Comparison of ENCODE assay signal across 8 mouse cellular contexts in the genomic region with DNA sequence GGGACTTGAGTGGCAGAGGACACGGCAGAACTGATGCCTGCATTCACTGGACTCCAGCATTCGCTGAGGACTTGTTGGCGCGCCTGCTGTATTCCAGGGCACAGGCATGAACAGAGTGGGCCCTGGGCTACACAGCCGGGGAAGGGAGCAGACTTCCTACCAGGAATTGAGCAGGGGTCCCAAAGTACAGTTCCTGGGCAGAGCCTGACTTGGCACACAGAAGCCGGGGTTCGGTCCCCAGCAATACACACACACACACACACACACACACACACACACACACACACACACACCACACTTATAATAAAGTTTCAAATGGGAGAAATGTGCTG. TPM values are rescaled to one million over a fixed set of nuclear protein-coding genes. Genes with fewer than 3 reads are reported as not detected.
DNase-seq lines count a peak whose midpoint lies in the region; ATAC-seq and TF ChIP-seq lines count a peak whose summit lies in the region.

No protein-coding gene starts in this region.

- H3K4me3 ChIP-seq in gastrocnemius, adult 2 months, result peak overlapping the region; percentile 92
- peak overlapping the region; percentile 70 for H3K4me3 ChIP-seq in testis, adult 2 months (ENCODE audit: control insufficient read depth, low read depth, low read length)
- peak overlapping the region; percentile 58 for H3K4me3 ChIP-seq in limb, embryonic 15.5 days
- H3K4me3 ChIP-seq in stomach, embryonic 16.5 days (replicated peaks; ENCODE audit: low read length), result peak overlapping the region; percentile 69

- H3K27ac ChIP-seq in gastrocnemius, adult 2 months, result peak overlapping the region; percentile 90
- peak overlapping the region; percentile 39 for H3K27ac ChIP-seq in testis, adult 2 months (ENCODE audit: control insufficient read depth, insufficient read depth, low read depth, low read length)
- H3K27ac ChIP-seq in limb, embryonic 15.5 days, result peak overlapping the region; percentile 78
- 0 out of 2 replicates have a peak overlapping the region, but pooled peaks have one; percentile 8 for H3K27ac ChIP-seq in stomach, embryonic 16.5 days (ENCODE audit: low read length)

- TF ChIP-seq CTCF in gastrocnemius, adult 2 months (IDR thresholded peaks at IDR 0.05), result no peak
- no peak for TF ChIP-seq CTCF in testis, adult 2 months (IDR thresholded peaks at IDR 0.05; ENCODE audit: control insufficient read depth, insufficient read depth, insufficient replicate concordance, low read depth, low read length)

- DNase-seq in gastrocnemius, adult 2 months, result no peak
- no peak for DNase-seq in gastrocnemius, postnatal 4 days (ENCODE audit: low spot score in 2 of 2)
- no peak for DNase-seq in testis, postnatal 10 days (ENCODE audit: low spot score)
- no peak for DNase-seq in adrenal gland, adult 18-20 months (ENCODE audit: low spot score in 2 of 2)
- DNase-seq in spleen, postnatal 4 days (ENCODE audit: low spot score in 2 of 2), result no peak

- H3K4me1 ChIP-seq in testis, adult 2 months (ENCODE audit: control insufficient read depth, insufficient read depth, low read length), result peaks cover 9% of the 10 kb centered on the region
- H3K4me1 ChIP-seq in limb, embryonic 15.5 days, result peaks cover 18% of the 10 kb centered on the region
- peaks cover 15% of the 10 kb centered on the region for H3K4me1 ChIP-seq in stomach, embryonic 16.5 days (ENCODE audit: control insufficient read depth, insufficient read depth, low read length)

- 2% methylated on average over 7 of the region's 7 CpGs for WGBS in limb, embryonic 15.5 days
- 3% methylated on average over 7 of the region's 7 CpGs for WGBS in stomach, embryonic 16.5 days

- no peak; the same call in 1 of the 2 replicates for TF ChIP-seq POLR2A in testis, adult 2 months (IDR thresholded peaks at IDR 0.05; ENCODE audit: control insufficient read depth, low read depth, low read length)

- peak overlapping the region; percentile 51; the same call in 1 of the 2 replicates for H3K9ac ChIP-seq in limb, embryonic 15.5 days
- peak overlapping the region; percentile 74 for H3K9ac ChIP-seq in stomach, embryonic 16.5 days (ENCODE audit: low read length)

- intact Hi-C loops in gastrocnemius, adult 2 months (cut with DNase I), result loop anchor here (5.0 kb wide), 1 partner anchor 43 kb away; no protein-coding TSS in a partner anchor

- H3K27me3 ChIP-seq in testis, adult 2 months (ENCODE audit: control insufficient read depth, insufficient read depth, low read length), result no peaks in the 10 kb centered on the region
- H3K27me3 ChIP-seq in limb, embryonic 15.5 days, result no peaks in the 10 kb centered on the region
- no peaks in the 10 kb centered on the region for H3K27me3 ChIP-seq in stomach, embryonic 16.5 days (ENCODE audit: control insufficient read depth, insufficient read depth, low read length)

- H3K9me3 ChIP-seq in limb, embryonic 15.5 days, result no peaks in the 10 kb centered on the region
- H3K9me3 ChIP-seq in stomach, embryonic 16.5 days (replicated peaks; ENCODE audit: control insufficient read depth, low read length), result no peaks in the 10 kb centered on the region

- H3K36me3 ChIP-seq in testis, adult 2 months (ENCODE audit: control insufficient read depth, insufficient read depth, low read length), result no peaks in the 10 kb centered on the region
- H3K36me3 ChIP-seq in limb, embryonic 15.5 days, result peaks cover 4% of the 10 kb centered on the region; the same call in 1 of the 2 replicates
- H3K36me3 ChIP-seq in stomach, embryonic 16.5 days (ENCODE audit: control insufficient read depth, insufficient read depth, low read length), result no peaks in the 10 kb centered on the region

- no peak for ATAC-seq in limb, embryonic 15.5 days (ENCODE audit: insufficient number of reproducible peaks, low FRiP score, low TSS enrichment, low read depth)
- ATAC-seq in stomach, embryonic 16.5 days (ENCODE audit: insufficient read depth, low FRiP score), result no peak; the same call in 1 of the 2 replicates

- H3K4me2 ChIP-seq in limb, embryonic 15.5 days, result peak overlapping the region; percentile 87
- H3K4me2 ChIP-seq in stomach, embryonic 16.5 days (ENCODE audit: low read depth, low read length), result peak overlapping the region; percentile 82

RNA-seq across cellular contexts. Expression of a gene that starts 0.4 kb away (rescaled TPM):
- total RNA-seq in gastrocnemius, adult 2 months (2021), result 1 to 10 TPM; 8.9 to 9.5 TPM
- 10 to 100 TPM; 16.4 to 20.8 TPM for total RNA-seq in gastrocnemius, postnatal 4 days (2021)
- polyA plus RNA-seq in testis, adult 2 months (2012; rRNA removed), result 11.3 and 12.3 TPM in 2 replicates
- 22.2 and 22.4 TPM in 2 replicates for polyA plus RNA-seq in limb, embryonic 15.5 days (2015; fragmentation: Nextera tagmentation; extraction: Ambion mirVana)
- 13.9 and 16.2 TPM in 2 replicates for polyA plus RNA-seq in stomach, embryonic 16.5 days (2015; fragmentation: Nextera tagmentation; extraction: Ambion mirVana)
- 10 to 100 TPM; 19.3 to 22.3 TPM for total RNA-seq in adrenal gland, adult 18-20 months (2021)

RNA-seq across cellular contexts. Expression of a gene that starts 37.0 kb away (rescaled TPM):
- total RNA-seq in gastrocnemius, adult 2 months (2021), result 1 to 10 TPM; 6.7 to 8.5 TPM
- 1 to 10 TPM; 8.1 to 10.0 TPM for total RNA-seq in gastrocnemius, postnatal 4 days (2021)
- polyA plus RNA-seq in testis, adult 2 months (2012; rRNA removed), result 3.6 and 4.8 TPM in 2 replicates
- 27.9 and 28.2 TPM in 2 replicates for polyA plus RNA-seq in limb, embryonic 15.5 days (2015; fragmentation: Nextera tagmentation; extraction: Ambion mirVana)
- polyA plus RNA-seq in stomach, embryonic 16.5 days (2015; fragmentation: Nextera tagmentation; extraction: Ambion mirVana), result 24.2 and 24.9 TPM in 2 replicates
- 10 to 100 TPM; 26.0 to 27.0 TPM for total RNA-seq in adrenal gland, adult 18-20 months (2021)

RNA-seq across cellular contexts. Expression of a gene that starts 47.3 kb away (rescaled TPM):
- total RNA-seq in gastrocnemius, adult 2 months (2021), result not detected
- not detected for total RNA-seq in gastrocnemius, postnatal 4 days (2021)
- polyA plus RNA-seq in testis, adult 2 months (2012; rRNA removed), result 62.6 and 62.9 TPM in 2 replicates
- polyA plus RNA-seq in limb, embryonic 15.5 days (2015; fragmentation: Nextera tagmentation; extraction: Ambion mirVana), result 6.9 and 9.6 TPM in 2 replicates
- polyA plus RNA-seq in stomach, embryonic 16.5 days (2015; fragmentation: Nextera tagmentation; extraction: Ambion mirVana), result 2.8 and 4.3 TPM in 2 replicates
- 10 to 100 TPM; 20.4 to 26.4 TPM for total RNA-seq in adrenal gland, adult 18-20 months (2021)

RNA-seq across cellular contexts. Expression of a gene that starts 53.1 kb away (rescaled TPM):
- total RNA-seq in gastrocnemius, adult 2 months (2021), result 1 to 10 TPM; 2.5 to 3.2 TPM
- total RNA-seq in gastrocnemius, postnatal 4 days (2021), result 1 to 10 TPM; 3.7 to 4.7 TPM
- polyA plus RNA-seq in testis, adult 2 months (2012; rRNA removed), result 126 and 137 TPM in 2 replicates
- 91.2 and 97.7 TPM in 2 replicates for polyA plus RNA-seq in limb, embryonic 15.5 days (2015; fragmentation: Nextera tagmentation; extraction: Ambion mirVana)
- polyA plus RNA-seq in stomach, embryonic 16.5 days (2015; fragmentation: Nextera tagmentation; extraction: Ambion mirVana), result 3.4 and 4.9 TPM in 2 replicates
- 1 to 10 TPM in 1 of 2 experiments, under 1 TPM in 1; 0.74 to 1.6 TPM for total RNA-seq in adrenal gland, adult 18-20 months (2021)

Comparison
In these comparisons a context has a peak if more than half of its experiments do, and no peak if none do; other contexts are left out.
1. H3K27ac ChIP-seq: peak in every context shown above with its lines; median percentile 90 in gastrocnemius, adult 2 months; 78 in limb, embryonic 15.5 days; 39 in testis, adult 2 months; 8 in stomach, embryonic 16.5 days.
2. RNA of a gene that starts 47.3 kb away (total RNA-seq): 20.4 to 26.4 TPM in adrenal gland, adult 18-20 months; not detected in gastrocnemius, postnatal 4 days and not detected in gastrocnemius, adult 2 months; every median in the first group is over 10 times any median in the second.
3. Peak in every context shown above with its lines, with median percentiles within 50 percentile points of each other: H3K4me3 ChIP-seq.